Mouse (Mus musculus): ENCODE measurements around the gene Adamts10. TPM values are rescaled to one million over a fixed set of nuclear protein-coding genes. Genes with fewer than 3 reads are reported as not detected.

Adamts10 gene
- polyA plus RNA-seq, 1 experiment from 2014 or later, result 15.4 TPM

DNA sequence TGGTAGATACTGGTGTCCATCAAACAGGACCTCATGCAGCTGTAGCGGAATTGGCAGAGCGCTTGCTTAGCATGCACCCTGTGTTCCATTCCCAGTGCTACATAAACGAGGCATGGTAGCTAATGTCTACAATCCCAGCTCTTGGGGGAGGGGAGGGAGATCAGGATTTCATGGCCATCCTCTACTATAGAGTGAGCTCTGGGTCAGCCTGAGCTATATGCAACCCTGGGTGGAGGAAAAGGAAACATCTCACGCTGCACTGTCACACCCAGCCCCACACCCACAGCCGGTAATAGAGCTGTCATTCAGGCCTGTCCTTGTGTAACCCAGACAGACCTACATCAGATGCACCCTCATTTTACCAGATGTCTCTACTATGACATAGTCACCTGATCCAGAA lies 74.5 kb downstream of the Adamts10 start:
- TF ChIP-seq CTCF (IDR thresholded peaks at IDR 0.05), result no peak
- CTCF ChIA-PET, result no interaction called here
- in situ Hi-C loops (cut with MboI; ENCODE audit: low pct_unique_long_range_greater_than_20kb), result no loop called here
- ATAC-seq, result no peak
- DNase-seq (ENCODE audit: low read depth, low spot score), result no peak
- peaks cover 8% of the 10 kb centered on the region for H3K27me3 ChIP-seq
- POLR2A ChIA-PET, result no interaction called here

- ATAC-seq (no peak), DNase-seq (ENCODE audit: low read depth, low spot score) (no peak)
- in situ Hi-C loops (cut with MboI; ENCODE audit: low pct_unique_long_range_greater_than_20kb), result no loop called here
- no peak for TF ChIP-seq CTCF (IDR thresholded peaks at IDR 0.05)
- no peaks in the 10 kb centered on the region for H3K27me3 ChIP-seq
- POLR2A ChIA-PET, result no interaction called here
- CTCF ChIA-PET, result no interaction called here
Observed at GRCm38 (mm10) chr17:33599836-33600475, 76.0 kb downstream of the Adamts10 start.

DNA sequence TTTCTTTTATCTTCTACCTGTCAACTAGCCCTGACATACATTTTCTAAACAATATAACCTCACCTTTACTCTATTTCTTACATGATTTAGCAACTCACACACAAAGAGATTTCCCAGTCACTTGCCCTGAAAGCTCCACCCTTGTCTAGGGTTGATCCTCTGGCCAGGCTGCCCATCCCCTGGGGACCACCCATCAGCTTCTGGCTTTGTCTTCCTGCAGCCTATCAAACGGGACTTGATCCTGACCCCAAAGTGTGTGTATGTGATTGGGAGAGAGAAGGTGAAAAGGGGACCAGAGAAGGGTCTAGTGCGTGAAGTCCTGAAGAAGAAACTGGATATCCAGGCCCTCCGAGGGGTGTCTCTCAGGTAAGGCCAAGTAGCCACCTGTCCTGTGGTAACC lies 76.8 kb downstream of the Adamts10 start:
- no peak for DNase-seq (ENCODE audit: low read depth, low spot score)
- TF ChIP-seq CTCF (IDR thresholded peaks at IDR 0.05), result no peak
- CTCF ChIA-PET, result no interaction called here
- POLR2A ChIA-PET, result no interaction called here
- peaks cover 3% of the 10 kb centered on the region for H3K27me3 ChIP-seq
- ATAC-seq, result no peak
- in situ Hi-C loops (cut with MboI; ENCODE audit: low pct_unique_long_range_greater_than_20kb), result no loop called here

GRCm38 (mm10) chr17:33601947-33602346 lies 77.9 kb downstream of the Adamts10 start:
- POLR2A ChIA-PET, result no interaction called here
- TF ChIP-seq CTCF (IDR thresholded peaks at IDR 0.05), result no peak

More at GRCm38 (mm10) chr17:33601947-33602346, 77.9 kb downstream of the Adamts10 start:
- ATAC-seq, result no peak
- no peak for DNase-seq (ENCODE audit: low read depth, low spot score)
- in situ Hi-C loops (cut with MboI; ENCODE audit: low pct_unique_long_range_greater_than_20kb), result no loop called here
- CTCF ChIA-PET, result interaction anchor here (1.2 kb wide), 1 partner anchor 145 kb away, joined by 3 read pairs; no protein-coding TSS in a partner anchor
- peaks cover 4% of the 10 kb centered on the region for H3K27me3 ChIP-seq

Other genes starting within 250 kb of the Adamts10 start
- gene Zfp955b, start 234.7 kb upstream of the Adamts10 start, polyA plus RNA-seq (2021), result 9.7 TPM
- gene Zfp81, start 165.3 kb upstream of the Adamts10 start, polyA plus RNA-seq (2021), result 7.5 TPM
- gene Zfp101, start 129.6 kb upstream of the Adamts10 start, polyA plus RNA-seq (2021), result 5.9 TPM
- not detected for gene Actl9, start 91.3 kb upstream of the Adamts10 start, polyA plus RNA-seq (2021)
- gene Myo1f, start 31.5 kb downstream of the Adamts10 start, polyA plus RNA-seq (2021), result not detected
- gene Zfp414, start 104.9 kb downstream of the Adamts10 start, polyA plus RNA-seq (2021), result 33.0 TPM
- gene Pram1, start 113.9 kb downstream of the Adamts10 start, polyA plus RNA-seq (2021), result 0.56 TPM
- 248 TPM for gene Hnrnpm, start 162.7 kb downstream of the Adamts10 start, polyA plus RNA-seq (2021)
- 77.2 TPM for gene March2, start 194.5 kb downstream of the Adamts10 start, polyA plus RNA-seq (2021)
- gene Rab11b, start 236.3 kb downstream of the Adamts10 start, polyA plus RNA-seq (2021), result 222 TPM

All from Patski (cell line).